Mouse (Mus musculus) lung, postnatal 36 days (tissue): Measurements from ENCODE around the gene Nol4l.

Experiments
- DNase-seq: peaks from one replicate; pipeline ENCODE4 v3.0.0; 2022; ENCODE audit warnings: mixed read lengths

Gene Nol4l

GRCm38 (mm10) chr2:153443434-153444240, 86.1 kb downstream of the Nol4l start:
- DNase-seq, result peak; percentile 56

GRCm38 (mm10) chr2:153442720-153443119, 87.1 kb downstream of the Nol4l start:
- no peak for DNase-seq

DNA sequence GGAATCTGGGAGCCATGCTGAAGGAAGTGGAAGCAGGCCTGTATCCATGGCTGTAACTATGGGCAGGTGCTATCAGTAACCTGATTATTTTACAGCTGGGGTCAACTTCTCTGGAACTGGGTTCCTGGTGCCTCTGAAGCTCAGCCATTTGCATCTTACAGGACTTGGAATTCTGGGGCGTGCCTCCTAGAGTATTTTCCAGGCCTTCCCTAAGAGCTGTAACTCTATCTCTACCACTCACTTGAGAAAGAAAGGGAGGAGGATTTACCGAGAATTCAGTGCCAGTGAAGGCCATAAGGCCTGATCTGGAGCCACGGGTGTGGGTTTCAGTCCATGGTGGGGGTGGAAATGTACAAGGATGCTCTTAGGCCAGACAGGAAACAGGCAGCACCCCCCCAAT, 88.5 kb downstream of the Nol4l start:
- no peak for DNase-seq

- DNase-seq, result no peak
These were observed 89.0 kb downstream of the Nol4l start for GRCm38 (mm10) chr2:153440755-153441154.

GRCm38 (mm10) chr2:153437306-153437659, 92.5 kb downstream of the Nol4l start:
- DNase-seq, result no peak

- DNase-seq, result peak; percentile 80
These were observed 93.0 kb downstream of the Nol4l start for GRCm38 (mm10) chr2:153436641-153437305.

GRCm38 (mm10) chr2:153434880-153435831, 94.6 kb downstream of the Nol4l start:
- no peak for DNase-seq

GRCm38 (mm10) chr2:153433859-153434258, 95.9 kb downstream of the Nol4l start:
- no peak for DNase-seq

GRCm38 (mm10) chr2:153432492-153432891, 97.3 kb downstream of the Nol4l start:
- DNase-seq, result peak; percentile 40

DNA sequence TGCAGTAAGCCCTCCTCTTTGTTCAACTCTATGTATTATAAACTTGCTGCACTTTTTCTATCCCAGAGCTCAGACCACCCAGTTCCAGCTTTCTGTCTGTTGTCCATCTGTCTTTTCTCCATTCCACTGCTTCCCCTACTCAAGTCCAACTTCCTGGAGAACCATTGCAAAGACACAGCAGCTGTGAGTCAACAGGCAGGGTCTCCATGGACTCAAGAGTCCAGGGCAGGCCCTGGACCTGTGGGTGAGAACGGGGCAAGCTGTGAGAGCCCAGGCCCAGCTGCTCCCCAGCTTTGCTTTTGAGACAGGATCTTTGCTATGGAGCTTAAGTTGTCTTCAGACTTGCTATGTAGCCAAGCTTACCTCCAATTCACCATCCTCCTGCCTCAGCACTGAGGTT, 99.2 kb downstream of the Nol4l start:
- DNase-seq, result no peak

DNA sequence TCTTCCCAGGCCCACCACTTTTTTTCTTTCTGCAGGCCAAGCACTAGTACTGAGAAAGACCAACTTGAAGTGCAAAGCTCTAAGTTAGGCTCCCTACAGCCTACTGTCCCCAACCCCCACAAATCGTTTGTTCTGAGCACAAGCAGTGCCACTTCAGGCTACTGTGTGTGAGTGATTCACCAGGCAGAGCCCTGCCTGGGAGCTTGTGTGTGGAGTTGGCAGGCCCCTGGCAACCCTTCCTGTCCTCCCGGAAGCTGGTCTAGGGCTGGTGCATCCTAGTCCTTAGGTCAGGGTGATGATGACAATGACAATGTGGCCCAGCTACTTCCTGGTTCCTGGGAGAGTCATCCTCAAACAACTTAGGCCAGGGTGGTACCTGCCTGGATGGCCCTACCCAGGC, 101.3 kb downstream of the Nol4l start:
- DNase-seq, result peak; percentile 62

DNA sequence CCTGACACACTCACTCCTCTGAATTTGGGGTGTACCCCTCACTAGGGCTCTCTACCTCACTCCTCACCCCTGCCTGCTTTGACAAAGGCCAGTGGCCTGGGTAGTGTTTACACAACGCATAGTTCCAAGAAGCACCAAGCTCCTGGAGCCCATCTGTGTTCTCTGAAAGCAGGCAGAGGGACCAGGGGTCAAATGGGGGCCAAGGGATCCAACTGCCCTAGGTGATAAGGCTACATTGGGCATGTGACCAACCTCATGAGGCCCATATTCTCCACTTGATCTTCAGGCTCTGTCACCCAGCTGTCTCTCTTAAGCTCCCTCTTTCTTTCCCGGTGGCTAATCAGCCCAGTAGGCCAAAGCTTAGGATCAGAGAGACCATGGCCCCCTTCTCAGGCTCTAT, 102.8 kb downstream of the Nol4l start:
- no peak for DNase-seq

- DNase-seq, result no peak
These were observed 103.6 kb downstream of the Nol4l start for GRCm38 (mm10) chr2:153425998-153426670.

DNA sequence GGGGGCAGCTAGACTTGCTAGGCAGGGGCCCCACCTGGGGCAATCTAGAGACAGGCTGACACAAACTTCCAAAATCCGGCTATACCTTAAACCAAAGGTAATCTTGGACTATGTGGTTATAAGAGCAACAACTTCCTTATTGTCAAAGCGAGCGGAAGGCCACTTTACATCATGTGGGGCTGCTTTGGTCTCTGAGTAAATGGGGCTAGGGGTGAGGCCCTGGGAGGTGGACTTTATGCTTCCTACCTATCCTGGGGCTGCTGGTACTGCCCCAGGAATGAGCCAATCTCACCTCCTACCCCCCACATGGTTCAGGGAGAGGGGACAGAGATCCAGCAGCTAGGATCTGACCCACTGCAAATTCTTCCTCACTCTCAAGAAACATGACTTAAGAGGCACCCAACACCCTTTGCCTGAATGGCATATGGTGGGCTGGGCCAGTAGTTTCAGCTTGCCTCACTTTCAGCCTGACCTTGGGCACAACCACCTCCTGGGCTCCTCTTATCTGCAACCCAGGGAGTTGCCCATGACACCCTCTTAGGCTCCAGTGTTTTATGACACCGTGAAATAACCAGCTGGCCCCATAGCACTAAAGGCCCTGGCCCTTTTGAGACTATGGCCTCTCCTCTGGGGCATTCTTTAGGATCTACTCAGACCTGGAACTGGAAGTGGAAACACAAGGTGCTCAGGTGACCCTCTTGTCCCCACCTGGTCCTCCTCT, 104.5 kb downstream of the Nol4l start:
- DNase-seq, result no peak

GRCm38 (mm10) chr2:153424557-153424956, 105.2 kb downstream of the Nol4l start:
- DNase-seq, result no peak

DNA sequence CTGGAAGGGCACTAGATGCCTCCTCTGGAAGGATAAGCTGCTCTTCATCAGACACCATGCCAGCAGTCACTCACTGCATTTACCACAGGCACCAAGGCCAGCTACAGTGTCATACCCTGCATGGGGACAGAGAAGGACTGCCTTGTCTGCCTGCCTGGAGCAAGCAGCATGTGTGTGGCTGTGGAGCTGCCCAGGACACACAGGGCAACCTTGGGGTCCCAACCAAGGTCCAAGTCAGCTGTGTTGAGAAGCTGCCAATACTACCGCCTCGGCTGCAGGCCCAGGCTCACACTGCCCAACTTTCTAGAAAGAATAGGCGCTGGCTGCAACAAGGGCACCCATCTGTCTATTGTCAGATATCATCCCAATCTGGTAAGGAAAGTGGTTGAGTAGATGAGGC, 106.7 kb downstream of the Nol4l start:
- no peak for DNase-seq

- DNase-seq, result peak; percentile 54
These were observed 107.7 kb downstream of the Nol4l start for GRCm38 (mm10) chr2:153422051-153422450.

- no peak for DNase-seq
These were observed 108.5 kb downstream of the Nol4l start for GRCm38 (mm10) chr2:153421233-153421632.

DNA sequence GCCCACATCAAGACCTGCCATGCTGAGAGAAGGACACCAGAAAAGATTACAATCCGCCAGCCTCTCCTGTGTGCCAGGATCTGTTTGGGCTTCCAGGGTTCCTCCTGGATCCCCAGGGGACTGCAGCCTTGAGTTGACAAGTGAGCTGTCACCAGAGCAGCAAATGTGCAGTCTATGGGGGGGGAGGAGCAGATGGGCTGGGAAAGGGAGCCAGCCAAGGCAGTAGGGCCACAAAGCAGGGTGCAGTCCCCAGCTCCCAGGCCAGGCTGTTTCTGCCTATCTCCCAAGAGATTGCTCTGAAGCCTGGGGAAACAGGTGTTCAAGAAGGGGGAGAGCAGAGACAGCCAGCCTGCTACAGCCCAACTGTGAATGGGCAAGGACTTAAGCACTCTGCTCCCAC, 111.4 kb downstream of the Nol4l start:
- DNase-seq, result no peak

DNA sequence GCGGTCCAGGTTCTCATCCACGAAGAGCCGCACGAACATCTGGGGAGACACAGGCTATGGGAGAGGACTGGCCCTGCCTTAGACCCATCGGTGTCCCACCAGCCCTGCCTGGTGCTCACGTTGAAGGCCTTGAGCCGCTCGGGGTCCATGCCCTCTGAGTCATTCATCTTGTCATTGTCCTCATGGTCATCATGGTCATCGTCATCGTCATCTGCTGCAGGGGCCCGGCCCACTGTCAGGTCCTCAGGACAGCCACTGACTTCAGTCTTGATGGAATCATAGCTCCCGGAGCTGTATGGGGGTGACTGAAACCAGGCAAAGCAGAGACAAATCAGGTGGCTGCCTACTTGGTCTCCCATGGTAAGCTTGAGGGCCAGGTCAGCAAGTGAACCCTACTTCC, 111.9 kb downstream of the Nol4l start:
- no peak for DNase-seq

- peak; percentile 52 for DNase-seq
These were observed 115.2 kb downstream of the Nol4l start for GRCm38 (mm10) chr2:153414607-153415006.

DNA sequence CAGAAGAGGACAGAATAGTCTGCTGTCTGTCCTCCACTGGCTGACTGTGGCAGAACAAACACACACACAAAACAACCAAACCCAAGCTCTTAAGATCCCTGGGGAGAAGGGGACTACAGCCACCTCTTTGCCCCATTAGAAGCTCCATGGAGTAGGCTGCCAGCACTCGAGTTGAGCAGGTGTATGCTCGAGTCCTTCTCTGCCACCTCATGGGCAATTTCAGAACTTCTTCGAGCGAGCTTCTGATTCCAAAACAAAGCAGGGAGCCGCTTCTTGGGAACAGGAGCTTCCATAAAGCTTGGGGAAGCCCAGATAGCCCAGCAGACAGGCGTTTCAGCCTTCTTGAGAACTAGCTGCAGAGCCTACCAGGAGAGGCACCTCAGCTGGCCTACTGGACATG, 117.2 kb downstream of the Nol4l start:
- no peak for DNase-seq
